Mouse (Mus musculus): ENCODE results near the gene Auts2.

DNA sequence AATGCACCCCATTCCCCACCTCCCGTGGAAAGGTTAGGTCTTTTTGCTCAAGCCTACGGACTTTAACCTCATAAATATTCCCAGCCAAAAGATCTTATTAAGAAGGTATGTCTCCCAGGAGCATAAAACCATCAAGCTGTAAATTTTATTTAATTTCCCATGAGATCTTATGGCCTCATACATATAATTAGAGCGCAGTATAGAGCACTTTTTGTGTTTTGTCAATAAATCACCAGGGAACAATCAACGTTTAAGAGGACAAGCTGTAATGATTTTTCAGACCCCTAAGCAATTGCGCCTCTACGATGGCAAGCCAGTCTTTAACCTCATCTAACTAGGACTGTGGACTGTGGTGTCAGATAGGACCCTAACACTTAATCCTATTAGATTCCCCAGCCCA, 820.4 kb downstream of the Auts2 start:
- no peak for TF ChIP-seq CTCF (IDR thresholded peaks at IDR 0.05; ENCODE audit: insufficient read depth, low read length)
- no peak for TF ChIP-seq POLR2A (IDR thresholded peaks at IDR 0.05; ENCODE audit: borderline replicate concordance, extremely low read depth, low read depth, low read length)

Measured in lung, adult 2 months (tissue).